ENCODE assay signal across 18 mouse cellular contexts in genomic region chr15:32624106-32624505, GRCm38 (mm10).
DNase-seq lines count a peak whose midpoint lies in the region; ATAC-seq and TF ChIP-seq lines count a peak whose summit lies in the region.
"Had no signal": no experiment of that assay in that cellular context is flagged by ENCODE, and none has a peak within 500 bp of the region (broad histone marks: within the 10 kb centered on the region; RNA-seq: fewer than 3 reads in every experiment).

No protein-coding gene starts in this region.

- H3K9me3 ChIP-seq in lung, embryonic 14.5 days (ENCODE audit: low read depth, low read length) = no peaks in the 10 kb centered on the region
- H3K9me3 ChIP-seq in stomach, embryonic 14.5 days (ENCODE audit: control insufficient read depth, low read depth, low read length) = no peaks in the 10 kb centered on the region
- no peaks in the 10 kb centered on the region for H3K9me3 ChIP-seq in stomach, postnatal 0 days (ENCODE audit: control insufficient read depth, low read length)
- H3K9me3 ChIP-seq in stomach, embryonic 15.5 days = no peaks in the 10 kb centered on the region
- H3K9me3 ChIP-seq: embryonic facial prominence, embryonic 10.5 days; forebrain, embryonic 15.5 days; heart, embryonic 10.5 days; heart, embryonic 15.5 days had no signal

- WGBS in lung, embryonic 14.5 days = 48% methylated on average over 4 of the region's 4 CpGs
- 52% methylated on average over 4 of the region's 4 CpGs for WGBS in stomach, embryonic 14.5 days
- 47% methylated on average over 4 of the region's 4 CpGs for WGBS in stomach, postnatal 0 days
- 49% methylated on average over 4 of the region's 4 CpGs for WGBS in stomach, embryonic 15.5 days

- H3K36me3 ChIP-seq in lung, embryonic 14.5 days (ENCODE audit: insufficient read depth) = no peaks in the 10 kb centered on the region
- no peaks in the 10 kb centered on the region for H3K36me3 ChIP-seq in stomach, embryonic 14.5 days (ENCODE audit: control insufficient read depth, insufficient read depth, low read length)
- H3K36me3 ChIP-seq in stomach, postnatal 0 days (ENCODE audit: control insufficient read depth, insufficient read depth, low read length) = no peaks in the 10 kb centered on the region
- H3K36me3 ChIP-seq in stomach, embryonic 15.5 days = no peaks in the 10 kb centered on the region
- H3K36me3 ChIP-seq: forebrain, embryonic 15.5 days; heart, embryonic 10.5 days; heart, embryonic 15.5 days had no signal

- no peak overlapping the region for H3K9ac ChIP-seq in lung, embryonic 14.5 days
- no peak overlapping the region for H3K9ac ChIP-seq in stomach, embryonic 14.5 days (replicated peaks; ENCODE audit: low read depth, low read length)
- H3K9ac ChIP-seq in stomach, postnatal 0 days (ENCODE audit: low read length) = no peak overlapping the region
- H3K9ac ChIP-seq in stomach, embryonic 15.5 days = no peak overlapping the region
- H3K9ac ChIP-seq: forebrain, embryonic 15.5 days; heart, embryonic 15.5 days; hindbrain, embryonic 14.5 days had no signal

- intact Hi-C loops in left cerebral cortex, postnatal 14 days (cut with DNase I) = no loop called here

- H3K4me1 ChIP-seq in lung, embryonic 14.5 days (ENCODE audit: insufficient read depth) = no peaks in the 10 kb centered on the region
- peaks cover 5% of the 10 kb centered on the region for H3K4me1 ChIP-seq in stomach, embryonic 14.5 days (ENCODE audit: control insufficient read depth, insufficient read depth, low read length)
- H3K4me1 ChIP-seq in stomach, postnatal 0 days (replicated peaks; ENCODE audit: control insufficient read depth, insufficient read depth) = no peaks in the 10 kb centered on the region
- H3K4me1 ChIP-seq in stomach, embryonic 15.5 days = peaks cover 8% of the 10 kb centered on the region; the same call in 1 of the 2 replicates
- H3K4me1 ChIP-seq: forebrain, embryonic 15.5 days; heart, embryonic 10.5 days; heart, embryonic 15.5 days had no signal

- no peak overlapping the region for H3K27ac ChIP-seq in lung, embryonic 14.5 days (ENCODE audit: low read depth)
- peak overlapping the region; percentile 45; the same call in 1 of the 2 replicates for H3K27ac ChIP-seq in stomach, embryonic 14.5 days (ENCODE audit: low read length)
- H3K27ac ChIP-seq in stomach, postnatal 0 days (replicated peaks) = no peak overlapping the region
- peak overlapping the region; percentile 48; the same call in 1 of the 2 replicates for H3K27ac ChIP-seq in stomach, embryonic 15.5 days
- H3K27ac ChIP-seq: embryonic facial prominence, embryonic 10.5 days; forebrain, embryonic 15.5 days; heart, embryonic 10.5 days; heart, embryonic 15.5 days; hindbrain, embryonic 14.5 days had no signal

- peak; percentile 28; the same call in 1 of the 2 replicates for ATAC-seq in lung, embryonic 14.5 days (ENCODE audit: insufficient read depth)
- no peak for ATAC-seq in stomach, embryonic 14.5 days (ENCODE audit: insufficient number of reproducible peaks, insufficient read depth, low FRiP score, low read depth)
- no peak for ATAC-seq in stomach, postnatal 0 days (ENCODE audit: low FRiP score, low TSS enrichment)
- no peak; the same call in 1 of the 2 replicates for ATAC-seq in stomach, embryonic 15.5 days (ENCODE audit: insufficient read depth, low FRiP score, low read depth)
- ATAC-seq: forebrain, embryonic 15.5 days had no signal

- DNase-seq in lung, embryonic 14.5 days = peak; percentile 54
- no peak for DNase-seq in lung, postnatal 10 days
- DNase-seq in stomach, postnatal 0 days (ENCODE audit: low spot score) = no peak
- peak; percentile 14 for DNase-seq in embryo, embryonic 11 days
- DNase-seq in left cerebral cortex, postnatal 14 days (ENCODE audit: low spot score in 2 of 2) = no peak
- DNase-seq in yolk sac, embryonic 10.5 days (ENCODE audit: low spot score) = no peak
- DNase-seq: adrenal gland, adult 8-10 months; adrenal gland, postnatal 36 days; gastrocnemius, postnatal 10 days; heart, adult 18-20 months; heart, postnatal 14 days had no signal

- no peak overlapping the region for H3K4me2 ChIP-seq in lung, embryonic 14.5 days
- H3K4me2 ChIP-seq in stomach, embryonic 14.5 days (replicated peaks; ENCODE audit: low read depth, low read length) = no peak overlapping the region
- no peak overlapping the region for H3K4me2 ChIP-seq in stomach, postnatal 0 days (replicated peaks; ENCODE audit: low read depth)
- H3K4me2 ChIP-seq in stomach, embryonic 15.5 days = no peak overlapping the region
- H3K4me2 ChIP-seq: forebrain, embryonic 15.5 days; heart, embryonic 15.5 days; hindbrain, embryonic 14.5 days had no signal

- no peak for TF ChIP-seq EP300 in stomach, postnatal 0 days (optimal IDR thresholded peaks at IDR 0.05)

- no peaks in the 10 kb centered on the region for H3K27me3 ChIP-seq in lung, embryonic 14.5 days (ENCODE audit: insufficient read depth, low read length)
- H3K27me3 ChIP-seq in stomach, embryonic 14.5 days (ENCODE audit: control insufficient read depth, insufficient read depth, low read length) = no peaks in the 10 kb centered on the region
- no peaks in the 10 kb centered on the region for H3K27me3 ChIP-seq in stomach, postnatal 0 days (ENCODE audit: control insufficient read depth, insufficient read depth, low read length)
- no peaks in the 10 kb centered on the region for H3K27me3 ChIP-seq in stomach, embryonic 15.5 days (replicated peaks)
- H3K27me3 ChIP-seq: forebrain, embryonic 15.5 days; heart, embryonic 15.5 days had no signal

- TF ChIP-seq CTCF in lung, embryonic 14.5 days (IDR thresholded peaks at IDR 0.05; ENCODE audit: low read depth) = no peak
- TF ChIP-seq CTCF in stomach, postnatal 0 days (IDR thresholded peaks at IDR 0.05; ENCODE audit: low read depth) = no peak

- no peak overlapping the region for H3K4me3 ChIP-seq in lung, embryonic 14.5 days (ENCODE audit: low read depth, low read length)
- H3K4me3 ChIP-seq in stomach, embryonic 14.5 days (ENCODE audit: low read depth, low read length) = no peak overlapping the region
- H3K4me3 ChIP-seq in stomach, postnatal 0 days (ENCODE audit: low read depth, low read length) = no peak overlapping the region
- no peak overlapping the region for H3K4me3 ChIP-seq in stomach, embryonic 15.5 days (replicated peaks)
- H3K4me3 ChIP-seq: embryonic facial prominence, embryonic 10.5 days; forebrain, embryonic 15.5 days; heart, embryonic 10.5 days; heart, embryonic 15.5 days had no signal

Comparison
In these comparisons a context has a peak if more than half of its experiments do, and no peak if none do; other contexts are left out.
1. DNase-seq: peak in lung, embryonic 14.5 days (single experiment) and embryo, embryonic 11 days (single experiment); none in lung, postnatal 10 days (single experiment), stomach, postnatal 0 days (single experiment), left cerebral cortex, postnatal 14 days (0 of 2) and yolk sac, embryonic 10.5 days (single experiment).
2. H3K27ac ChIP-seq: peak in stomach, embryonic 14.5 days (single experiment) and stomach, embryonic 15.5 days (single experiment); none in lung, embryonic 14.5 days (single experiment) and stomach, postnatal 0 days (single experiment).